Mouse (Mus musculus) MEL (cell line): ENCODE data around the gene Cers5. TPM values are rescaled to one million over a fixed set of nuclear protein-coding genes. Genes with fewer than 3 reads are reported as not detected.

ENCODE experiments used
- DNase-seq: peaks from one replicate; pipeline ENCODE4 v3.0.0; 2011; ENCODE audit warnings: low read depth, low spot score
- H3K27ac ChIP-seq: 2 replicates; pipeline ENCODE4 v1.5.1; 2012; ENCODE audit warnings: low read depth, mild to moderate bottlenecking, control low read depth, low read length, moderate library complexity; ENCODE audit not compliant: control insufficient read depth
- H3K27me3 ChIP-seq, 2 experiments: fragments of 150-350 bp in 1 of 2; sonication (generic) in 1 of 2; 2 replicates each; pipeline ENCODE4 v1.6.1; 2012; ENCODE audit warnings: low read length in 2 of 2, mild to moderate bottlenecking in 2 of 2, improper control_type of control experiment in 1 of 2, moderate library complexity in 1 of 2; ENCODE audit not compliant: insufficient read depth in 2 of 2, control insufficient read depth in 1 of 2
- H3K36me3 ChIP-seq, 2 experiments: 2 replicates each; pipeline ENCODE4 v1.6.1; 2012 to 2014; ENCODE audit warnings: low read length in 2 of 2, improper control_type of control experiment in 1 of 2, inconsistent platforms in 1 of 2, mild to moderate bottlenecking in 1 of 2; ENCODE audit not compliant: insufficient read depth in 2 of 2, control insufficient read depth in 1 of 2
- H3K4me1 ChIP-seq, 2 experiments: fragments of 150-350 bp in 1 of 2; sonication (generic) in 1 of 2; 2 replicates each; pipeline ENCODE4 v1.6.1; 2012; ENCODE audit warnings: low read length in 2 of 2, improper control_type of control experiment in 1 of 2, mild to moderate bottlenecking in 1 of 2; ENCODE audit not compliant: insufficient read depth in 2 of 2, control insufficient read depth in 1 of 2
- H3K4me3 ChIP-seq, 2 experiments: fragments of 150-350 bp in 1 of 2; sonication (generic) in 1 of 2; 2 replicates each; pipeline ENCODE4 v1.5.1; 2012; ENCODE audit warnings: low read depth in 2 of 2, low read length in 2 of 2, mild to moderate bottlenecking in 2 of 2, moderate library complexity in 2 of 2, control low read depth in 1 of 2, improper control_type of control experiment in 1 of 2; ENCODE audit not compliant: control insufficient read depth in 1 of 2, insufficient read depth in 1 of 2
- H3K79me2 ChIP-seq: 2 replicates; pipeline ENCODE4 v1.6.1; 2012; ENCODE audit warnings: mild to moderate bottlenecking, low read length, moderate library complexity; ENCODE audit not compliant: control insufficient read depth, poor library complexity, insufficient read depth
- H3K9ac ChIP-seq: 2 replicates; pipeline ENCODE4 v1.6.1; 2012; ENCODE audit warnings: low read depth, mild to moderate bottlenecking, control low read depth, low read length, moderate library complexity; ENCODE audit not compliant: control insufficient read depth, poor library complexity, severe bottlenecking
- H3K9me3 ChIP-seq: fragments of 150-350 bp; sonication (generic); replicated peaks from 2 replicates; pipeline ENCODE4 v1.6.1; 2012; ENCODE audit warnings: mild to moderate bottlenecking, low read length, improper control_type of control experiment, moderate library complexity; ENCODE audit not compliant: insufficient read depth
- BHLHE40 ChIP-seq: IDR thresholded peaks from 2 replicates; pipeline ENCODE4 v1.6.1; 2012; ENCODE audit warnings: low read depth, mild to moderate bottlenecking, inconsistent platforms, low read length, improper control_type of control experiment, borderline replicate concordance
- CHD2 ChIP-seq: IDR thresholded peaks from 2 replicates; pipeline ENCODE4 v1.6.1; 2011; ENCODE audit warnings: low read length, improper control_type of control experiment
- E2F4 ChIP-seq: IDR thresholded peaks from 2 replicates; pipeline ENCODE4 v1.6.1; 2011; ENCODE audit warnings: low read depth, low read length, improper control_type of control experiment, borderline replicate concordance
- ELF1 ChIP-seq: IDR thresholded peaks from 2 replicates; pipeline ENCODE4 v1.6.1; 2014; ENCODE audit warnings: low read depth, mild to moderate bottlenecking, inconsistent platforms, low read length, improper control_type of control experiment, moderate library complexity
- EP300 ChIP-seq, 2 experiments: IDR thresholded peaks; 2 replicates each; pipeline ENCODE4 v1.6.1; 2011; ENCODE audit warnings: improper control_type of control experiment in 2 of 2, low read length in 2 of 2, low read depth in 1 of 2, mild to moderate bottlenecking in 1 of 2
- GATA1 ChIP-seq: IDR thresholded peaks from 2 replicates; pipeline ENCODE4 v1.6.1; 2011; ENCODE audit warnings: low read depth, low read length, improper control_type of control experiment
- KAT2A ChIP-seq: conservative IDR thresholded peaks from 2 replicates; pipeline ENCODE4 v1.6.1; 2012; ENCODE audit warnings: low read depth, low read length, improper control_type of control experiment, inconsistent platforms
- MAFK ChIP-seq: IDR thresholded peaks from 2 replicates; pipeline ENCODE4 v1.6.1; 2011; ENCODE audit warnings: low read depth, mild to moderate bottlenecking, low read length, improper control_type of control experiment, borderline replicate concordance
- MAX ChIP-seq: IDR thresholded peaks from 2 replicates; pipeline ENCODE4 v1.6.1; 2011; ENCODE audit warnings: low read length, improper control_type of control experiment
- MAZ ChIP-seq: IDR thresholded peaks from 2 replicates; pipeline ENCODE4 v1.6.1; 2012; ENCODE audit warnings: low read depth, mild to moderate bottlenecking, inconsistent platforms, low read length, improper control_type of control experiment
- MXI1 ChIP-seq: IDR thresholded peaks from 2 replicates; pipeline ENCODE4 v1.6.1; 2011; ENCODE audit warnings: mild to moderate bottlenecking, low read depth, low read length, improper control_type of control experiment
- NELFE ChIP-seq: IDR thresholded peaks from 2 replicates; pipeline ENCODE4 v1.6.1; 2011; ENCODE audit warnings: low read depth, low read length, improper control_type of control experiment
- POLR2AphosphoS5 ChIP-seq: IDR thresholded peaks from 2 replicates; pipeline ENCODE4 v1.6.1; 2012; ENCODE audit warnings: low read depth, borderline replicate concordance, mild to moderate bottlenecking, inconsistent platforms, low read length, moderate library complexity, mixed read lengths
- RAD21 ChIP-seq: IDR thresholded peaks from 2 replicates; pipeline ENCODE4 v1.6.1; 2011; ENCODE audit warnings: mild to moderate bottlenecking, low read depth, low read length, improper control_type of control experiment
- RCOR1 ChIP-seq: IDR thresholded peaks from 2 replicates; pipeline ENCODE4 v1.6.1; 2012; ENCODE audit warnings: low read depth, mild to moderate bottlenecking, inconsistent platforms, low read length, improper control_type of control experiment
- SIN3A ChIP-seq: IDR thresholded peaks from 2 replicates; pipeline ENCODE4 v1.6.1; 2012; ENCODE audit warnings: low read length, improper control_type of control experiment, inconsistent platforms
- TAL1 ChIP-seq: IDR thresholded peaks from 2 replicates; pipeline ENCODE4 v1.6.1; 2012; ENCODE audit warnings: mild to moderate bottlenecking, inconsistent platforms, low read length, moderate library complexity, mixed read lengths
- TBP ChIP-seq: IDR thresholded peaks from 2 replicates; pipeline ENCODE4 v1.8.0; 2011; ENCODE audit warnings: low read depth, low read length, improper control_type of control experiment
- TCF12 ChIP-seq: IDR thresholded peaks from 2 replicates; pipeline ENCODE4 v1.6.1; 2014; ENCODE audit warnings: low read depth, mild to moderate bottlenecking, inconsistent platforms, low read length, improper control_type of control experiment, moderate library complexity
- USF1 ChIP-seq: IDR thresholded peaks from 2 replicates; pipeline ENCODE4 v1.6.1; 2014; ENCODE audit warnings: low read depth, mild to moderate bottlenecking, inconsistent platforms, low read length, improper control_type of control experiment, moderate library complexity
- USF2 ChIP-seq, 2 experiments: IDR thresholded peaks; 2 replicates each; pipeline ENCODE4 v1.6.1; 2011 to 2012; ENCODE audit warnings: improper control_type of control experiment in 2 of 2, low read length in 2 of 2, borderline replicate concordance in 1 of 2, inconsistent platforms in 1 of 2, low read depth in 1 of 2, mild to moderate bottlenecking in 1 of 2; ENCODE audit not compliant: insufficient read depth in 1 of 2
- ZKSCAN1 ChIP-seq: IDR thresholded peaks from 2 replicates; pipeline ENCODE4 v1.6.1; 2012; ENCODE audit warnings: low read depth, mild to moderate bottlenecking, inconsistent platforms, low read length, improper control_type of control experiment, moderate library complexity
- ZMIZ1 ChIP-seq: IDR thresholded peaks from 2 replicates; pipeline ENCODE4 v1.6.1; 2012; ENCODE audit warnings: low read depth, mild to moderate bottlenecking, inconsistent platforms, low read length, improper control_type of control experiment, moderate library complexity
- ZNF384 ChIP-seq: IDR thresholded peaks from 2 replicates; pipeline ENCODE4 v1.6.1; 2012; ENCODE audit warnings: low read depth, mild to moderate bottlenecking, inconsistent platforms, low read length, improper control_type of control experiment
- polyA plus RNA-seq, 2 experiments: library from polyadenylated mRNA; stranded (reverse) in 1 of 2; unstranded in 1 of 2; fragments of >175 nt in 1 of 2; fragments of >200 nt in 1 of 2; gene quantifications; 2 replicates each; pipeline versions ENCODE4 v1.2.1 to v1.2.4; 2012; ENCODE audit warnings: low replicate concordance in 2 of 2, low read depth in 1 of 2; ENCODE audit not compliant: insufficient read length in 2 of 2, insufficient read depth in 1 of 2, missing spikeins in 1 of 2
- total RNA-seq: library from RNA; depleted of rRNA; stranded (reverse); fragments of 300-350 nt; gene quantifications from 2 replicates; pipeline ENCODE4 v1.2.3, GENCODE M21; 2012

The Cers5 gene
- total and polyA plus RNA-seq, 3 experiments: 21.8 to 43.5 TPM; not detected in 1

DNA sequence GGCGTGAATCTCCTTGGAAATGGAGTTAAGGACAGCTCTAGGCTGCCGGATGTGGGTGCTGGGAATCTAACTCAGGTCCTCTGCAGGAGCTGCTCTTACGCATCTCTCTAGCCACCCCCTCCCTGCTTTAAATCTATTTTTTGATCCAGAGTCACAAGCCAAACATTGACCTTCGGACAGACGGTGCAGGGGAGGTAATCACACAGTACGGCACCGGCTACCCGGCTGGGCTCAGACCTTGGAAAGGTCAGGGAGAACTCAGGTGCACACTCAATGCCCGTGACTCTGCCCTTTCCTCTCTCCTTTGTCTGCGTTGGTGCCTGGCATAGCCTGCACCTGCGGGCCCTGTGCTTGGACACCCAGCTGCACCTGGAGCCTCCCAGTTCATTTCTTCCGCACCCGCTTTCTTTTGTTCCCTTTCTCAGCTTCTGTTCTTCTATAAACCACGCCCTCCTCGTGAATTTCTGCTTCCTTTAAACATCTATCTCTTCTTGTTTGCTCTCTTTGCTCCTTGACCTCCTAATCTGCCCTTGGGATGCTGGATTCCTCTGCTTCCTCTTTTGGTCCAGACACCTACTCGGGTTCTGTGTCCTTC, 19.6 kb upstream of the Cers5 start:
- TF ChIP-seq RAD21 (no peak), ELF1 (no peak), TBP (no peak), SIN3A (no peak), ZKSCAN1 (no peak), RCOR1 (no peak), TCF12 (no peak), POLR2AphosphoS5 (no peak), TAL1 (no peak), KAT2A (no peak), MAZ (no peak), E2F4 (no peak), MXI1 (no peak), BHLHE40 (no peak)
- Histone ChIP-seq H3K36me3 (no peaks in the 10 kb centered on the region), H3K4me1 (no peaks in the 10 kb centered on the region)

GRCm38 (mm10) chr15:99791003-99791402, 18.3 kb upstream of the Cers5 start:
- H3K27ac ChIP-seq: no peak overlapping the region
- H3K9ac ChIP-seq: no peak overlapping the region
- no peak for TF ChIP-seq TBP
- TF ChIP-seq MXI1: no peak
- no peak for TF ChIP-seq ZNF384
- no peak for TF ChIP-seq MAFK
- TF ChIP-seq USF1: no peak
- TF ChIP-seq GATA1: no peak
- no peak for TF ChIP-seq NELFE
- no peak for TF ChIP-seq BHLHE40
- TF ChIP-seq CHD2: no peak
- TF ChIP-seq ZMIZ1: no peak
- TF ChIP-seq MAX: no peak
- TF ChIP-seq TAL1: no peak
- TF ChIP-seq USF2 (IDR thresholded peaks at IDR 0.05; ENCODE audit: borderline replicate concordance in 1 of 2, insufficient read depth in 1 of 2, low read depth in 1 of 2, low read length in 2 of 2): no peak
- TF ChIP-seq EP300 (IDR thresholded peaks at IDR 0.05; ENCODE audit: low read depth in 1 of 2, low read length in 2 of 2): no peak
- no peak for TF ChIP-seq ZKSCAN1
- no peaks in the 10 kb centered on the region for H3K36me3 ChIP-seq
- H3K4me3 ChIP-seq: no peak overlapping the region
- no peaks in the 10 kb centered on the region for H3K79me2 ChIP-seq
- H3K27me3 ChIP-seq: no peaks in the 10 kb centered on the region
- no peaks in the 10 kb centered on the region for H3K9me3 ChIP-seq
- no peaks in the 10 kb centered on the region for H3K4me1 ChIP-seq
- DNase-seq: no peak

More for the DNA sequence above, 19.6 kb upstream of the Cers5 start:
- H3K79me2 ChIP-seq: no peaks in the 10 kb centered on the region
- H3K27ac ChIP-seq: no peak overlapping the region
- DNase-seq: no peak
- H3K4me3 ChIP-seq: no peak overlapping the region
- H3K9ac ChIP-seq: no peak overlapping the region
- H3K9me3 ChIP-seq: no peaks in the 10 kb centered on the region
- no peaks in the 10 kb centered on the region for H3K27me3 ChIP-seq
